Mouse (Mus musculus) forebrain, postnatal 0 days (tissue): ENCODE measurements around the gene Nfic. TPM values are rescaled to one million over a fixed set of nuclear protein-coding genes. Genes with fewer than 3 reads are reported as not detected.
A peak's percentile ranks its signal among the peaks of the same experiment; 100 is the strongest.

Experiments used
- ATAC-seq: fragments of 200-750 bp; cut with Nextera tagmentation; 2 replicates; pipeline ENCODE4 v1.8.0; 2017; ENCODE audit warnings: mild to moderate bottlenecking, moderate library complexity
- DNase-seq: peaks from one replicate; pipeline ENCODE4 v3.0.0-alpha.2; 2015
- H3K27ac ChIP-seq: fragments of 300-500 bp; sonication (generic); 2 replicates; pipeline ENCODE4 v1.5.1; 2014; ENCODE audit warnings: low read depth, mild to moderate bottlenecking, antibody characterized with exemption, low read length, moderate library complexity, mixed read lengths
- H3K27me3 ChIP-seq: fragments of 300-500 bp; sonication (generic); 2 replicates; pipeline ENCODE4 v1.6.1; 2014; ENCODE audit warnings: mild to moderate bottlenecking, low read length, mixed read lengths; ENCODE audit not compliant: insufficient read depth
- H3K36me3 ChIP-seq: fragments of 300-500 bp; sonication (generic); 2 replicates; pipeline ENCODE4 v1.6.1; 2014; ENCODE audit warnings: mild to moderate bottlenecking, moderate library complexity; ENCODE audit not compliant: insufficient read depth
- H3K4me1 ChIP-seq: fragments of 300-500 bp; sonication (generic); 2 replicates; pipeline ENCODE4 v1.6.1; 2014; ENCODE audit warnings: antibody characterized with exemption; ENCODE audit not compliant: insufficient read depth
- H3K4me2 ChIP-seq: fragments of 300-500 bp; sonication (generic); 2 replicates; pipeline ENCODE4 v1.6.1; 2014; ENCODE audit warnings: low read depth, mild to moderate bottlenecking, moderate library complexity
- H3K4me3 ChIP-seq: fragments of 300-500 bp; sonication (generic); 2 replicates; pipeline ENCODE4 v1.5.1; 2014; ENCODE audit warnings: low read depth, low read length, mixed read lengths
- H3K9ac ChIP-seq: fragments of 300-500 bp; sonication (generic); 2 replicates; pipeline ENCODE4 v1.6.1; 2014; ENCODE audit warnings: mild to moderate bottlenecking
- H3K9me3 ChIP-seq: fragments of 300-500 bp; sonication (generic); 2 replicates; pipeline ENCODE4 v1.6.1; 2016; ENCODE audit warnings: low read length
- CTCF ChIP-seq: sonication (generic); IDR thresholded peaks from 2 replicates; pipeline ENCODE4 v1.5.1; 2016; ENCODE audit warnings: antibody characterized with exemption, control low read depth, low read depth
- WGBS: fragments of 180-500 bp; shearing (Covaris S2); extraction: QIAGEN DNeasy Blood & Tissue Kit; methylation state at CpG from one replicate; pipeline ENCODE4 v1.1.7; 2014; 5-methylcytosine and 5-hydroxymethylcytosine counted together
- polyA plus RNA-seq: library from polyadenylated mRNA; unstranded; fragments of >200 nt; fragmentation: Nextera tagmentation; extraction: Ambion mirVana; gene quantifications from 2 replicates; pipeline ENCODE4 v1.2.1, GENCODE M21; 2015
- total RNA-seq: library from RNA; depleted of rRNA; stranded (reverse); fragments of >200 nt; gene quantifications from 2 replicates; pipeline ENCODE4 v1.2.3, GENCODE M21; 2014

Gene Nfic
- total and polyA plus RNA-seq, 2 experiments from 2014 or later, result 14.5 to 23.1 TPM

- TF ChIP-seq CTCF, result no peak
- H3K27me3 ChIP-seq, result 0 out of 2 replicates have a peak, but pooled peaks cover 7% of the 10 kb centered on the region
- peaks cover 8% of the 10 kb centered on the region for H3K4me1 ChIP-seq
- 56% methylated on average over 1 of the region's 1 CpGs for WGBS
- no peak overlapping the region for H3K9ac ChIP-seq
- no peaks in the 10 kb centered on the region for H3K9me3 ChIP-seq
- H3K27ac ChIP-seq, result no peak overlapping the region
- ATAC-seq (no peak), DNase-seq (no peak)
- H3K4me3 ChIP-seq, result no peak overlapping the region
- peak overlapping the region; percentile 95; the same call in 1 of the 2 replicates for H3K4me2 ChIP-seq
- H3K36me3 ChIP-seq, result 0 out of 2 replicates have a peak, but pooled peaks cover 8% of the 10 kb centered on the region
These were observed 96.6 kb downstream of the Nfic start for GRCm38 (mm10) chr10:81358841-81359240.

DNA sequence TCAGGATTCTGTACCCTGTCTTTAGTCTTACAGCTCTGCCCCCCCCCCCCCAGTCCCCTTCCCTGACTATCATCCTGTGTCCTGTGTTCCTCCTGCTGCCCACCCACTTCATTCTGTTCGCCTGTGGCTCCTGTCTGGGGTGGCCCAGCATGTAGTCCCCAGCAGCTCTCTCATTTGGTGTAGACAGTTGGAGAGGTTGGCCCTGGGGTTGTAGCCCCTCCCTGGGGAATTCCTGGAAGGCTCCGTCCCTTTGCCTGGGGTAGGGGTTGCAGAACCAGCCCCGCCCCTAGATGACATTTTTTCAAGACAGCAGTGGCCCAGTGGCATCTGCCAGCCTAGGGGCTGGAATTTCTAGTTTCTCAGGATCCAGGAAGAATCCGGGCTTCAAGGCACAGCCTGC, 97.2 kb downstream of the Nfic start:
- H3K27me3 ChIP-seq, result 0 out of 2 replicates have a peak, but pooled peaks cover under 1% of the 10 kb centered on the region
- peaks cover 8% of the 10 kb centered on the region for H3K4me1 ChIP-seq
- no peak for TF ChIP-seq CTCF
- no peaks in the 10 kb centered on the region for H3K9me3 ChIP-seq
- H3K36me3 ChIP-seq, result 0 out of 2 replicates have a peak, but pooled peaks cover 8% of the 10 kb centered on the region
- no peak overlapping the region for H3K27ac ChIP-seq
- H3K4me2 ChIP-seq, result peak overlapping the region; percentile 95
- no peak for DNase-seq
- H3K4me3 ChIP-seq, result peak overlapping the region; percentile 80
- peak overlapping the region; percentile 70 for H3K9ac ChIP-seq
- WGBS, result 31% methylated on average over 4 of the region's 4 CpGs
- ATAC-seq, result no peak

- peaks cover 8% of the 10 kb centered on the region for H3K4me1 ChIP-seq
- peak within 1 kb of the TSS; percentile 70 for H3K9ac ChIP-seq
- no peaks in the 10 kb centered on the region for H3K36me3 ChIP-seq
- 2% methylated on average over 75 of the region's 79 CpGs for WGBS
- ATAC-seq (peak; percentile 96), DNase-seq (peak; percentile 97)
- H3K27me3 ChIP-seq, result no peaks in the 10 kb centered on the region
- no peak for TF ChIP-seq CTCF
- no peaks in the 10 kb centered on the region for H3K9me3 ChIP-seq
- H3K4me3 ChIP-seq, result peak within 1 kb of the TSS; percentile 80
- peak within 1 kb of the TSS; percentile 95 for H3K4me2 ChIP-seq
- no peak within 1 kb of the TSS for H3K27ac ChIP-seq
These were observed 98.2 kb downstream of the Nfic start, which contains the start of gene Mfsd12 for GRCm38 (mm10) chr10:81356991-81357844. Mfsd12 (plus strand) TSS chr10:81357491.

DNA sequence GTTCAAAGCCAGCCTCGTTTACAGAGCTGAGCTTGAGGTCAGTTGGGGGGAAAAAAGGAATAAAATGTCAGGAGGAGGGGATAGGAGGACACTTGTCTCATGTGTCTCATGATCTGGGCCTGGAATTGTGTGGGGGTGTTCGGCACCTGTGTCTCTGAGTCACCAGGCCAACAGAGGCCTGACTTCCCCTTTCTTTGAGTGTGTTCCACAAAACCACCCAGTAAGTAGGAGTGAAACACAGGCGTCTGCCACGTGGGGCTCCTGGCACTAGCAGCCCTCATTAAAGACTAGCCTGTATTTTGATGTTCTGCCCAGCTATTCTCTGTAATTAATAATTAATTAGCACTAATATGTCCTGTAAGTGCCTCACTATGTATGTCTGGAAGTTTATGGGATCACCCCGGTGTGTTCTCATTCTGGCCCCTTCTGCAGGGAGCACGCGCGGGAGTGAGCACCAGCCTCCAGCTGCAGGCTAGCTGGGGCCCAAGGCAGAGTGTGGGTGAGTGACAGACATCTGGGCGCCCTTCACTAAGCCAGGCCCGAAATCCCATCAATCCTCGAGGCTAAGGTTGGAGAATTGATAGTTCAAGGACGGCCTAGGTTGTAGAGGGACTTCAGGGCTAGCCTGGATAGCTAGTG, 99.0 kb downstream of the Nfic start:
- ATAC-seq, result no peak
- Histone ChIP-seq H3K36me3 (no peaks in the 10 kb centered on the region), H3K9ac (no peak overlapping the region), H3K4me2 (peak overlapping the region; percentile 95; the same call in 1 of the 2 replicates), H3K9me3 (no peaks in the 10 kb centered on the region), H3K27me3 (no peaks in the 10 kb centered on the region), H3K27ac (no peak overlapping the region), H3K4me1 (peaks cover 8% of the 10 kb centered on the region), H3K4me3 (no peak overlapping the region)
- no peak for DNase-seq
- WGBS, result 43% methylated on average over 12 of the region's 12 CpGs
- TF ChIP-seq CTCF, result no peak

GRCm38 (mm10) chr10:81355533-81355932, 99.9 kb downstream of the Nfic start:
- ATAC-seq (no peak), DNase-seq (no peak)
- no peaks in the 10 kb centered on the region for H3K27me3 ChIP-seq
- 76% methylated on average over 4 of the region's 4 CpGs for WGBS
- H3K36me3 ChIP-seq, result no peaks in the 10 kb centered on the region
- no peak overlapping the region for H3K4me2 ChIP-seq
- no peak overlapping the region for H3K4me3 ChIP-seq
- no peak for TF ChIP-seq CTCF
- H3K27ac ChIP-seq, result no peak overlapping the region
- no peaks in the 10 kb centered on the region for H3K9me3 ChIP-seq
- peaks cover 8% of the 10 kb centered on the region for H3K4me1 ChIP-seq
- H3K9ac ChIP-seq, result no peak overlapping the region

- no peak for TF ChIP-seq CTCF
- H3K27me3 ChIP-seq, result no peaks in the 10 kb centered on the region
- H3K9ac ChIP-seq, result no peak overlapping the region
- no peak overlapping the region for H3K4me3 ChIP-seq
- H3K9me3 ChIP-seq, result no peaks in the 10 kb centered on the region
- ATAC-seq, result no peak
- H3K4me2 ChIP-seq, result no peak overlapping the region
- peaks cover 8% of the 10 kb centered on the region for H3K4me1 ChIP-seq
- H3K27ac ChIP-seq, result no peak overlapping the region
- no peak for DNase-seq
- WGBS, result 68% methylated on average over 9 of the region's 9 CpGs
- H3K36me3 ChIP-seq, result no peaks in the 10 kb centered on the region
These were observed 100.5 kb downstream of the Nfic start for GRCm38 (mm10) chr10:81354738-81355477.
